In genomic region chr5:103020954-103021353, GRCm38 (mm10) we compare ENCODE assay signal across 17 mouse cellular contexts.
DNase-seq lines count a peak whose midpoint lies in the region; ATAC-seq lines count a peak whose summit lies in the region.
"Had no signal": no experiment of that assay in that cellular context is flagged by ENCODE, and none has a peak within 500 bp of the region (broad histone marks: within the 10 kb centered on the region; RNA-seq: fewer than 3 reads in every experiment).

No protein-coding gene starts in this region.

- no peak overlapping the region for H3K4me2 ChIP-seq in neural tube, embryonic 11.5 days (ENCODE audit: low read depth)
- no peak overlapping the region for H3K4me2 ChIP-seq in hindbrain, embryonic 12.5 days (replicated peaks)
- no peak overlapping the region for H3K4me2 ChIP-seq in midbrain, embryonic 15.5 days
- H3K4me2 ChIP-seq in kidney, embryonic 14.5 days (replicated peaks; ENCODE audit: low read depth, low read length): no peak overlapping the region
- H3K4me2 ChIP-seq: embryonic facial prominence, embryonic 15.5 days; heart, embryonic 11.5 days had no signal

- H3K27me3 ChIP-seq in neural tube, embryonic 11.5 days (ENCODE audit: control insufficient read depth, insufficient read depth, low read length): no peaks in the 10 kb centered on the region
- H3K27me3 ChIP-seq in hindbrain, embryonic 12.5 days: no peaks in the 10 kb centered on the region
- H3K27me3 ChIP-seq in midbrain, embryonic 15.5 days (replicated peaks): no peaks in the 10 kb centered on the region
- no peaks in the 10 kb centered on the region for H3K27me3 ChIP-seq in kidney, embryonic 14.5 days (ENCODE audit: control insufficient read depth, insufficient read depth, low read length)
- H3K27me3 ChIP-seq: embryonic facial prominence, embryonic 15.5 days had no signal

- H3K27ac ChIP-seq in neural tube, embryonic 11.5 days (ENCODE audit: low read depth, low read length): no peak overlapping the region
- peak overlapping the region; percentile 14 for H3K27ac ChIP-seq in hindbrain, embryonic 12.5 days
- peak overlapping the region; percentile 39 for H3K27ac ChIP-seq in midbrain, embryonic 15.5 days
- H3K27ac ChIP-seq in kidney, embryonic 14.5 days (ENCODE audit: low read depth, low read length): no peak overlapping the region
- H3K27ac ChIP-seq: embryonic facial prominence, embryonic 15.5 days; kidney, postnatal 0 days; macrophage had no signal

- H3K9ac ChIP-seq in neural tube, embryonic 11.5 days (ENCODE audit: low read length): no peak overlapping the region
- no peak overlapping the region; the same call in 1 of the 2 replicates for H3K9ac ChIP-seq in hindbrain, embryonic 12.5 days
- no peak overlapping the region for H3K9ac ChIP-seq in midbrain, embryonic 15.5 days
- H3K9ac ChIP-seq in kidney, embryonic 14.5 days (ENCODE audit: low read depth, low read length): no peak overlapping the region
- H3K9ac ChIP-seq: embryonic facial prominence, embryonic 15.5 days had no signal

- DNase-seq in neural tube, embryonic 11.5 days (ENCODE audit: low spot score): no peak
- DNase-seq in neural tube, embryonic 10.5 days (ENCODE audit: extremely low spot score, low spot score): no peak
- DNase-seq in cerebellum, adult 18-20 months: no peak
- DNase-seq in cerebellum, postnatal 36 days: no peak
- DNase-seq: adrenal gland, postnatal 36 days; gastrocnemius, postnatal 14 days; lung, adult 2 months; spleen, adult 18-20 months; thymus, postnatal 25 days had no signal

- H3K36me3 ChIP-seq in neural tube, embryonic 11.5 days (ENCODE audit: control insufficient read depth, insufficient read depth, low read length): no peaks in the 10 kb centered on the region
- no peaks in the 10 kb centered on the region for H3K36me3 ChIP-seq in hindbrain, embryonic 12.5 days
- no peaks in the 10 kb centered on the region for H3K36me3 ChIP-seq in midbrain, embryonic 15.5 days (replicated peaks)
- no peaks in the 10 kb centered on the region for H3K36me3 ChIP-seq in kidney, embryonic 14.5 days (ENCODE audit: control insufficient read depth, insufficient read depth, low read length)
- H3K36me3 ChIP-seq: embryonic facial prominence, embryonic 15.5 days had no signal

- 47% methylated on average over 3 of the region's 3 CpGs for WGBS in neural tube, embryonic 11.5 days
- 29% methylated on average over 3 of the region's 3 CpGs for WGBS in hindbrain, embryonic 12.5 days
- 13% methylated on average over 3 of the region's 3 CpGs for WGBS in midbrain, embryonic 15.5 days
- WGBS in kidney, embryonic 14.5 days: 59% methylated on average over 3 of the region's 3 CpGs

- H3K9me3 ChIP-seq in neural tube, embryonic 11.5 days (ENCODE audit: control insufficient read depth, low read length): no peaks in the 10 kb centered on the region
- H3K9me3 ChIP-seq in hindbrain, embryonic 12.5 days (replicated peaks): no peaks in the 10 kb centered on the region
- no peaks in the 10 kb centered on the region for H3K9me3 ChIP-seq in midbrain, embryonic 15.5 days
- H3K9me3 ChIP-seq in kidney, embryonic 14.5 days (ENCODE audit: control insufficient read depth, low read length): no peaks in the 10 kb centered on the region
- H3K9me3 ChIP-seq: embryonic facial prominence, embryonic 15.5 days had no signal

- H3K4me1 ChIP-seq in neural tube, embryonic 11.5 days (ENCODE audit: control insufficient read depth, insufficient read depth, low read length): no peaks in the 10 kb centered on the region
- peaks cover 23% of the 10 kb centered on the region for H3K4me1 ChIP-seq in hindbrain, embryonic 12.5 days
- peaks cover 22% of the 10 kb centered on the region for H3K4me1 ChIP-seq in midbrain, embryonic 15.5 days
- H3K4me1 ChIP-seq in kidney, embryonic 14.5 days (ENCODE audit: control insufficient read depth, insufficient read depth, low read length): no peaks in the 10 kb centered on the region
- H3K4me1 ChIP-seq: embryonic facial prominence, embryonic 15.5 days had no signal

- H3K4me3 ChIP-seq in neural tube, embryonic 11.5 days (ENCODE audit: low read depth, low read length): no peak overlapping the region
- no peak overlapping the region for H3K4me3 ChIP-seq in hindbrain, embryonic 12.5 days
- no peak overlapping the region for H3K4me3 ChIP-seq in midbrain, embryonic 15.5 days
- no peak overlapping the region for H3K4me3 ChIP-seq in kidney, embryonic 14.5 days (ENCODE audit: low read length)
- H3K4me3 ChIP-seq: embryonic facial prominence, embryonic 15.5 days had no signal

- ATAC-seq in neural tube, embryonic 11.5 days (ENCODE audit: insufficient read depth, low FRiP score, low TSS enrichment): peak; percentile 65; the same call in 1 of the 2 replicates
- peak; percentile 80 for ATAC-seq in hindbrain, embryonic 12.5 days (ENCODE audit: low FRiP score)
- peak; percentile 70 for ATAC-seq in midbrain, embryonic 15.5 days (replicated peaks)
- ATAC-seq in kidney, embryonic 14.5 days (ENCODE audit: low FRiP score, low TSS enrichment): no peak
- ATAC-seq: intestine, embryonic 16.5 days had no signal

Comparison
In these comparisons a context has a peak if more than half of its experiments do, and no peak if none do; other contexts are left out.
1. H3K27ac ChIP-seq: peak in hindbrain, embryonic 12.5 days (single experiment) and midbrain, embryonic 15.5 days (single experiment); none in neural tube, embryonic 11.5 days (single experiment) and kidney, embryonic 14.5 days (single experiment).